Mouse (Mus musculus): Measurements from ENCODE around the gene Syce3. TPM values are rescaled to one million over a fixed set of nuclear protein-coding genes. Genes with fewer than 3 reads are reported as not detected.

Gene Syce3
- total RNA-seq, 2 experiments from 2014 or later = not detected

- DNase-seq = no peak
Measured at GRCm38 (mm10) chr15:89421938-89422337, 11.6 kb upstream of the Syce3 start.

GRCm38 (mm10) chr15:89415282-89415681 is 5.0 kb upstream of the Syce3 start:
- no peak for DNase-seq

DNA sequence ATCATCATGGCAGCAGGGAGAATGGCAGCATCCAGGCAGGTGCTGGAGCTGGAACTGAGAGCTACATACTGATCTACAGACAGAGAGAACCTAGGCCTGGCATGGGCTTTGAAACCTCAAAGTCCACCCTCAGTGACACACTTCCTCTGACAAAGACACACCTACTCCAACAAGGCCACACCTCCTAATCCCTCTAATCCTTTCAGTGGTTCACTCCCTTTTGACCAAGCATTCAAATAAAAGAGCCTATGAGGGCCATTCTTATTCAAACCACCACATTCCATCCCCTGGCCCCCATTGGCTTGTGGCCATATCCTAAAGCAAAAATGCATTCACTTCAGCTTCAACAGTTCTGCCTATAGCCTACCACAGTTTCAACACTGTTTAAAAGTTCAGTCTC is 3.6 kb downstream of the Syce3 start:
- no peak for DNase-seq

GRCm38 (mm10) chr15:89404831-89405623 is 5.3 kb downstream of the Syce3 start:
- no peak for DNase-seq

GRCm38 (mm10) chr15:89402471-89402870 is 7.8 kb downstream of the Syce3 start:
- no peak for DNase-seq

DNA sequence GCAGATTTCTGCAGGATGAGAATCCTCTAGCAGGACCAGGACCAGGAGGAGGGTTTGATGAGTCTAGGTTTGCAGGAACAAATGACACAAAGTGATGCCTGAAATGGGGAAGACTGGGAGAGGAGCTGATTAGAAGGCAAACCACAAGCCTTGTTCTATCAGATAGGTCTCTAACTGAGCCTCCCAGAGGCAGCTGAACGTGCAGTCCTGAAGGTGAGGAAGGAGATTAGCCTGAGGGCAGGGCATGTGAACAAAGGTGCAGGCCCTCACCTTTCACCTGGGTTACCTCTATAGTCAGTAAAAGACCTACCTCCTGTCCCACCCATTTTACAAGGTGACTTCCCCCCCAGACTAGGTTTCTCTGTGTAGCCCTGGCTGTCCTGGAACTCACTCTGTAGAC is 10.6 kb downstream of the Syce3 start:
- DNase-seq = no peak

- no peak for DNase-seq
Measured at GRCm38 (mm10) chr15:89398146-89398545, 12.2 kb downstream of the Syce3 start.

- no peak for DNase-seq
Measured at GRCm38 (mm10) chr15:89396883-89397282, 13.4 kb downstream of the Syce3 start.

GRCm38 (mm10) chr15:89390081-89390480 is 20.2 kb downstream of the Syce3 start:
- no peak for DNase-seq

- DNase-seq = no peak
Measured at GRCm38 (mm10) chr15:89387127-89387526, 23.2 kb downstream of the Syce3 start.

- DNase-seq = no peak
Measured at GRCm38 (mm10) chr15:89384617-89385016, 25.7 kb downstream of the Syce3 start, which contains the start of gene Klhdc7b. Gene Klhdc7b (plus strand): TSS chr15:89384917.

- peak; percentile 46 for DNase-seq
Measured at GRCm38 (mm10) chr15:89379429-89379828, 30.9 kb downstream of the Syce3 start.

- peak; percentile 40 for DNase-seq
Measured at GRCm38 (mm10) chr15:89378831-89379401, 31.4 kb downstream of the Syce3 start, which contains the start of gene Odf3b. Gene Odf3b (minus strand): TSS chr15:89379282.

GRCm38 (mm10) chr15:89377938-89378828 is 32.1 kb downstream of the Syce3 start:
- no peak for DNase-seq

GRCm38 (mm10) chr15:89377362-89377761 is 32.9 kb downstream of the Syce3 start:
- no peak for DNase-seq

GRCm38 (mm10) chr15:89376957-89377356 is 33.3 kb downstream of the Syce3 start, which contains the start of gene Tymp:
Gene Tymp (minus strand): TSS chr15:89377039.
- no peak for DNase-seq

- peak; percentile 35 for DNase-seq
Measured at GRCm38 (mm10) chr15:89376040-89376439, 34.3 kb downstream of the Syce3 start.

DNA sequence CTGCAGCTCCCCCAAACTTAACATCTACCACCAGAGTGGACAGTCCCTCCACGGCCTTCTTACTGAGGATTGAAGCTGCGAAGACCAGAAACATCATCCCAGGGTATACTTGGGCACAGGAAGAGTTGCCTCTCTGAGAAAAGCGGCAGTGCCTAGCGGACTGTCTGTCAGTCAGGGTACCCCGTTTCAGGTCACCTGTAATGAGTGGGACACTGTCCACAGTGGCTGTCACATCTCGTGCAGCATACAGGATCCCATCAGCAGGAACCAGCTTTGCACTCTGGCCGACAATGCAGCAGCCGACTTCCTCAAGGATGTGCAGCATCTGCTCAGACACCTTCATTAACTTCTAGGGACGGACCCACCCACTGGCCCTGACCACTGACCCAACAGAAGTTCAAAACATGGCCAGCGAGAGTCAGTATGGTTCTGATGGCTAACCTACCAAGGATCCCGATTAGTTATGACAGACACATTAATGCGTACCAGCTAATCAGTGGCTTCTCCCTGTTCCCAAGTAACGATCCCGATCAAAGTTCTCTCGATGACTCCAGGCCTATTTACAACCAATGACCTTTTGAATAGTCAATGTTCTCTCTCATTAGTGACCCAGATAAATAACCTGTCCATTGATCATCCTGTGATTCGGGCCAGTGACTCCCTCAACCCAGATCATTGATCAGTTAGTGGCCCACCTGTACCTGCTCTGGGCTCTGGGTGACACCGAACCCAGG is 35.3 kb downstream of the Syce3 start:
- no peak for DNase-seq

DNA sequence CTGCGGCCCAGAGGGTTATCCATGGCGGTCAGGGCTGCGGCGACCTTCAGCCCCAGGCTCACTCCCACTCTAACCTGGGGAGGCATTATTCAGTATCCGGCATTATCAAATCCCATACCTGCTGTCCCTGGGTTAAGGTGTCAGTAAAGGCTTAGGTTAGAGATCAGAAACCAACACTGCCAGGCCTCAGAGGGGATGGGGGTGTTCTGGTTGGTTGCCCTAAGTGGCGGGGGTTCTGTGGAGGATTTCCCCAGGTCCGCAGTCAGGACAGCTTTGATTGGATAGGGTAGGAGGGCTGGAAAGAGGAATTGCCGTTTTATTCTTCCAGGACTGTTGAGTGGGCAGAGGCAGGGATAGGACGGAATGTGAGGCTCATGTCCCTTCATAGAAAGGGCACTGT is 36.0 kb downstream of the Syce3 start:
- DNase-seq = no peak

DNA sequence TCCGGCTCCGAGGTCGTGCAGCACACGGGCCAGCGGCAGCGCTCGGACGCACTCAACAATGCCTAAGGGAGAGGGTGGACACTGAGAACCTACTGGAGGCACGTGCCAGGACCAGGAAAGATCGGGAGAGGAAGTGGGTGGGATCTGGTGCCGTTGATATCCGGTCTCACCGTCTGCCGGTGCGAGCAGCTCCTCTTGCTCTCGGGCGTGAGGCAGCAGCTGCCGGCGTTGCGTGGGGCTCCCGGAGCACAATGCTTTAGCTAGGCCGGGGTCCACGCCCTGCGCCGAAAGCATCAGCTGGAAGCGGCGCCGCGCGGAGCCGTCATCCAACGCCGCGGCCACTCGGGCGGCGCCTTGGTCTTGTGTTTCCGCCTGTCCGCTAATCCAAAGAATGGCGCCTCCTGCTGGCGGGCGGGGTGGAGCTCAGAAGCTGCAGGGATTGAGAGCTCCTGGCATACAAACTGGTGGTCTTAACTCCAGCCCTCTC is 36.5 kb downstream of the Syce3 start, which contains the start of gene Sco2:
Gene Sco2, minus strand, starts transcription at position 85 of the 487 bp plus-strand sequence.
- peak; percentile 96 for DNase-seq

DNA sequence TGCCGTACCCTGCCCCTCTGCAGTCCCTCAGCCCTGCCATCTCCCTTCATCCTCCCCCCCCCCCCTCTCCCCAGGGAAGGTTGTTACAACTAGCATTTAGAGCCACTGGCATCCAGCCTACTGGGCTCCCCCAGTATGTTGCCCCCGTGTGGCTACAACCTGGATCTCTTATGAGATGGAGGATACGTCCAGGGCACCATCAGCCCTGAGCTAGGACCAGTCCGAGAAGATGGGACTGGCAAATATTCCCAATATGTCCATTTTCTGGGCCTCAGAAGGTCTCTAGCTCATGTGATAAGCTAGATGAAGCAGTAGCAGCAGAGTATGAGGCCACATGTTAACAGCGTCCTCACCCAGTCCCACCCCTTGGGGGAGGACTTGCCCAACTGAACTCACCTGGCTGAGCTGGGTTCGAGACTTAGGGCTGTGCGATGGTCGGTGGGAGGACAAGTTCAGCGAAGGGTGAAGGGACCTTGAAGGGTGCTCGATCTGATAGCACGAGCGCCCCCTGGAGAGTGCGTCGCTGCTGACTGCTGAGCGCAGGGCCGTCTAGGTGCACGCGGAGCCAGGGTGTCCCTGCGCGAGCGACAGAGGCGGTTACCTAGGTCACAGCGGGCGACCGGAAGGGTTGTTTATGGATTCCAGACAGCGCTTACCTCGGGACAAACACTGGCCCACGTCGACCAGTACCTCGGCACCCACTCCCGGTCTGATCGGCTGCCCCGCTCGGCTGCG is 37.1 kb downstream of the Syce3 start:
- DNase-seq = peak; percentile 92

Measured in adrenal gland, postnatal 10 days (tissue).